Mouse (Mus musculus) mouse trophoblast stem cell (cell line): ENCODE results near the gene Methig1.

Source experiments
- in situ Hi-C, 2 experiments: fragments of 300-500 bp; cut with MseI, MboI; formaldehyde crosslinking; loops; 2 replicates in 1 of 2; 3 replicates in 1 of 2; pipeline ENCODE4 v1.15.1; 2025

Gene Methig1

GRCm38 (mm10) chr15:100423916-100424315 lies 71.0 kb downstream of the Methig1 start:
- in situ Hi-C loops: no loop called here

DNA sequence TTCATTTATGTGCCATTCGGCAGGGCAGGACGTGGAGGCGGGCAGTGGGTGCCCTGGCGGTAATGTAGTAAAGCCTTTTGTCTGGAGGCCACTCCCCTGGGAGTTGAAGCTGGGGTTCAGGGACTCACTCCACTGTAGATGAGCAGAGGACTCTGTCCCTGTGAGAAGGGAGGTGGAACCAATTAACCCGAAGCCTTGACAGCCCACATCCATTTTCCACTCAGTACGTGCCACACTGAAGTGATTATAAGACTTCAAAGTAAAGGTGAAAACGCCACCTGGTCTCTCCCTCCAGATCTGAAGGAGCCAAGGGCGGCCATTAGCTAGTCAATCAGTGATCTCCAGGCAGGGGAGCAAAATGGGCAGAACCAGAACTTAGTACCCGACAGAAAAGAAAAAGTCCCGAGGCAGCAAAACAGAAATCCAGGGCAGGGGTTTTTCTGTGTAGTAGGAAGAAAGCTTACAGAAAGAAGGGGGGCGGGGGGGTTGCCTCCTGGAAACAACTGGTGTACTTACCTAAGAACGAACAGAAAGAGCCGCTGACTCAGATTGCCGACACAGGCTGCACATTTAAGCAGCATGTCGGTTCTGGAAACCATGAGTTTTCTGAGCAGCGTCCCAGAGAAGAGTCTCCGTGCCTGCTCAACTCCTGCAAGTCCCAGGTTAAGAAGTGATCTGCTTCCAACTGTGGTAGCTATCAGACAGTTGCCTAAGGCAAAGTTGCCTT lies 71.6 kb downstream of the Methig1 start, which contains the start of gene Slc11a2:
Gene Slc11a2, minus strand, starts transcription at position 677 of the 727 bp plus-strand sequence.
- in situ Hi-C loops: no loop called here

DNA sequence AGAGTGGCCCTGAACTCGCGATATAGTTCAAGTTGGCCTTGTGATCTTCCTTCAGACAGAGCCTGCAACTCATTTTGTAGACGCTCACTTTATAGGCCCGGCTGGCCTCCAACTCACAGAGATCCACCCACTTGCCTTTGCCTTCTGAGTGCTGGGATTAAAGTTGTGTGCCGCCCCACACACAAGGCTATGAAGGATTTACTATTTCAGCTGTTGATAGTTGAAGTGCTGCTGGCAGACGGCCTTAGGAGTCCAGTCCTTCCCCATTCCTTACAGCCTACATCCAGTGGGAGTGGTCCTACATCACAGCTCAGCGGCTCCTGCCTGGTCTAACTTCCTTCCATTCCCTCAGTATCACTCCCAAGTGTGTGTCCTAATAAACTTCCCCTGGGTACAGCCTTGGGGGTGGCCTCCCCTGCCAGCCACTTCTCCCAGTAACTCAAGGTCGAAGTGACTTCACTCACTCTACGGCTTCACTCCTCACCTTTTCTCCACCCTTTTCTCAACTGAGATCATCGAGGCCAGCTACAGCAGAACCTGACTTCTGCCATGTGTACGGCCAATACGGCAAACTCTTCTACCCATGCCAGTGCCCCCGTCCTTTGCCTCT lies 75.5 kb downstream of the Methig1 start:
- in situ Hi-C loops: no loop called here

DNA sequence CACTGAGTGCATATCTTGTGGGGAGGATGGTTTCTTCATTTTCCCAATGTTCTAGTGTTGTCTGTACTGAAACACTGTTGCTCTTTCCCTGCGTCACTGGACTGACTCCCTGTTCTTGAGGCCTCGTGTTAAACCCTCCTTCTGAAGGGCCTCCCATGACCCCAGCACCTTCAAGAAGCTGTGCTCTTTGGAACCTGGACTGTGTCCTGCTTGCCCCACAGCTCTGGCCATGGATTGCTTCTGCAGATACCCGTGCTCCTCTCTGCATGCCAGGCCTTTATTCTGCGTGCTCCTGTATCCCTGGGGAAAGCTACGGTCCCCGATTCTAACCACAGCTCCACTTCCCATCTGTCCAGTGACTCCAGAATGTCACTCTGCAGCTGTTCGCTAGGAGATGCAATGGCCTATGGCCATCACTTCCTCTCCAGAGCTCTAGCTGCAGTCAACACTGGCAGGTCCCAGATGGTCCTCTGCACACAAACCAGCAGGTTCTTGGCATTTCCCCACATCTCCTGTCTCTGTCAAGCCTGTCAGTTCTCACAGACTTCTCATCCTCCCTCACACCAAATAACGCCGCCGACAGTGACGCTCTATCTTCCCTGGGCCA lies 77.1 kb downstream of the Methig1 start:
- in situ Hi-C loops: no loop called here

GRCm38 (mm10) chr15:100433234-100433633 lies 80.3 kb downstream of the Methig1 start:
- in situ Hi-C loops: no loop called here
